Mouse (Mus musculus) embryo, embryonic 10.5 days (tissue): ENCODE measurements around the gene Gtpbp2.
A peak's percentile ranks its signal among the peaks of the same experiment; 100 is the strongest.

Experiments
- DNase-seq: peaks from one replicate; pipeline ENCODE4 v3.0.0-alpha.2; 2015; ENCODE audit warnings: low spot score

The Gtpbp2 gene

GRCm38 (mm10) chr17:46154336-46154735 is 6.5 kb upstream of the Gtpbp2 start:
- no peak for DNase-seq

GRCm38 (mm10) chr17:46156680-46157079 is 4.2 kb upstream of the Gtpbp2 start:
- no peak for DNase-seq

DNA sequence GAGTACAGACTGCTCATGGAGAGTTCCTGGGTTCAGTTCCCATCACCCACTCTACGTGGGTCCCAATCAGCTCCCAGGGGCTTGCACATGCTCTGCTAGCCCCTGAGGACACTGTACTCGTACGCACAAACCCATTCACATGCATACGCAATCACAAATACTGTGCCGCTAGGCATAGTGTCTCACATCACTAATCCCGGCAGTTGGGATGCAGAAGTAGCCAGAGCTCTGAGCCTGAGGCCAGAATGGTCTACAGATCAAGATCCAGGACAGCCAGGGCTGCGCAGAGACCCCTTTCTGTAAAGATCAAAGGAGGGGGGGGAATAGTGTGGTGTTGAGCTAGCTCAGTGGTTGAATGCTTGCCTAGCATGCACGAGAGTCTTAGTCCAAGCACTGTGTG is 3.7 kb upstream of the Gtpbp2 start:
- no peak for DNase-seq

GRCm38 (mm10) chr17:46159236-46159635 is 1.6 kb upstream of the Gtpbp2 start:
- no peak for DNase-seq

GRCm38 (mm10) chr17:46160090-46160662 is 656 bp upstream of the Gtpbp2 start:
- peak; percentile 95 for DNase-seq

DNA sequence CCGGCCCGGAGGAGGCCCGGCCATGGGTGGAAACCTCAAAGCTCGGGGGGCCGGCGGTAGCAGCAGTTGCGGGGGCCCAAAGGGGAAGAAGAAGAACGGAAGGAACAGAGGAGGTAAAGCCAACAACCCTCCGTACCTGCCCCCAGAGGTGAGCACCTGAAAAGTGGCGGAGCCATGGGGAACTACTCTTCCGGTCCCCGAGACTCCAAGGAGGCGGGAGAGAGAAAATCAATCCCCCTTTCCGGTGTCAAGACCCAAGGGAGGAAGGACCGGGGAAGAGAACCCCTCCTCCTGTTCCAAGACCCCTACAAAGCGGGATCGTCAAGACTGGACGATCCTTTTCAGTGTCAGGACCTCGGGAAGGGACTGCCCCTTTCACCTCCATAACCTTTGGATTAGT is 347 bp downstream of the Gtpbp2 start:
- peak; percentile 71 for DNase-seq

DNA sequence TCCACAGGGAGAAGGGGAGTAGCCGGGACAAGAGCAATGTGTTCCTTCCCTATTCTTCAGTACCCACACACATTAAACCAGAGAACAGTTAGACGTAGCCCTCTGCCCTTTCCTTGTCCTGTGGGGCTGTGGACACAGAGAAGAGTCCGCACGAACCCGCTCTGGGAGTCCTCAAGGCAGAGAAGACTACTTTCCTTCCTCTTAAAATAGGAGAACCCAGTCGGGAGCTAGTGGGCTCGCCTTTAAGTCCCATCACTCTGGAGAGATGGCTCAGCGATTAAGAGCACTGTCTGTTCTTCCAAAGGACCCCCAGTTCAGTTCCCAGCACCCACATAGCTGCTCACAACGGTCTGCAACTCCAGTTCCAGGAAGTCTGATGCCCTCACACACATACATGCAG is 878 bp downstream of the Gtpbp2 start:
- no peak for DNase-seq

DNA sequence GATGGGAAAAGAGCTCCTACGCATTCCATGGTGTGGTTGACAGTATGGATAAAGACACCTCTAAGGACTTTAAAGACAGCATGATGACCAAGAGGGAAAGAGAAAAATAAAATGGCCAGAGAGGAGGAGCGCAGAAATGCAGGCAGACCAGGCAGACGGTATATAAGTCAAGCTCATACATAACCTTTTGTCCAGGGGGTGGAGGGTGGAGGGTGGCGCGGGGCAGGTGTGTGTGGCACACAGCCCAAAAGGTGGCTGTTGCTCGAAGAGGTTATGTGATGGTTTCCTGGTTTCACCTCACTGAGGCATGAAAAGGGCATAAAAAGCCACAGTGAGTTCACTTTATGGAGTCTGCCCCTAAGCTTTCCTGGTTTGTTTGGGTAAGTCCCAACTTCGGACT is 1.7 kb downstream of the Gtpbp2 start:
- DNase-seq: no peak

- no peak for DNase-seq
Measured at GRCm38 (mm10) chr17:46162951-46163421, 2.2 kb downstream of the Gtpbp2 start.

DNA sequence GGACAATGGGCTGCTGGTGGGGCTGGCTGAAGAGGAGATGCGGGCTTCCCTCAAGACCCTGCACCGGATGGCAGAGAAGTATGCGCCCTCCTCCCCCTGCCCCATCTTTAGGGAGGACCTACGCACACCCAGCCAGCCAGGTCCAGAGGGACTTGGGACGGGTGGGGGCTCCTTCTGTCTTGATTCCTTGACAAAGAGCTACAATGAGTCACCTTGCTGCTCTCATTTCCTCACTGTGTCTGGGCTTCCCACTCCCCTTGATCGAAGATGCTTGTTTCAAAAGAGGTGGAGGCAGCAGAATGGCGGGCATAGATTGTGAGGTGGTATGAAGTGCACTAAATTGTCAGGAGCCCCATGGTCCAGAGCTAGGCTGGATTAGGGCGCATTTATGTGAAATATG is 3.5 kb downstream of the Gtpbp2 start:
- DNase-seq: no peak

GRCm38 (mm10) chr17:46164791-46165190 is 4.0 kb downstream of the Gtpbp2 start:
- DNase-seq: no peak

- DNase-seq: no peak
Measured at GRCm38 (mm10) chr17:46165460-46165859, 4.6 kb downstream of the Gtpbp2 start.

DNA sequence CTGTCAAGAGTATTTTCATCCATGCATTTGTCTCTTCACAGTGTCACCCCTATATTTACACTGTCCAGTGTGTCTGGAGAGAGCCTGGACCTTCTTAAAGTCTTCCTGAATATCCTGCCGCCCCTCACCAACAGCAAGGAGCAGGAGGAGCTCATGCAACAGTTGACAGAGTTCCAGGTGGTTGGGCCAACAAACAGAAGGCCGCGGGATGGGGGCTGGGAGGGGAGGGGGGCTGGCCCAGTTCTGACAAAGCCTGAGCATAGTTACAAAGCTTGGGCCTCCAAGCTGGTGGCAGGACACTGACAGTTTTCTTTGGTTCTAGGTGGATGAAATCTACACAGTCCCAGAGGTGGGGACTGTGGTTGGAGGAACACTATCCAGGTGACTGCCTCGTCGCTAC is 5.4 kb downstream of the Gtpbp2 start:
- DNase-seq: no peak

GRCm38 (mm10) chr17:46167014-46167413 is 6.2 kb downstream of the Gtpbp2 start:
- DNase-seq: no peak

DNA sequence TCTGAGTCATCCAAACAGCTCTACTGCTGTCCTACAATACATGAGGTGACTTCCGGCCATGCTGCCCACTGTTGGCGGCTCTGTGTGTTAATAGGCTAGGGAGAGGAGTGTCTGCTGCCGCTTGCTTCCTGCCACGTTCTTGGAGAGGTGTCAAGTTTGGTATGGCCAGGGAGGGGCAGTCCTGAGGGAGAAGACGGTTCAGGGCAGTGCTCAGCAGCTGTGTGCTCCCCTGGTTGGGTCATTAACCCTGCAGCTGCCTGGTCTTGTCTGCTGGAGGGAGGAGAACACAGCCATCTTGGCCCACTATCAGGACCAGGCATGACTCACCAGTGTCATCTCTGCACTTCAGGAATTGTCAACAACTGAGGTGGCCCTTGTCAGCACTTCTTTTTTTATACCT is 7.5 kb downstream of the Gtpbp2 start:
- DNase-seq: no peak

GRCm38 (mm10) chr17:46168768-46169167 is 7.9 kb downstream of the Gtpbp2 start:
- no peak for DNase-seq

DNA sequence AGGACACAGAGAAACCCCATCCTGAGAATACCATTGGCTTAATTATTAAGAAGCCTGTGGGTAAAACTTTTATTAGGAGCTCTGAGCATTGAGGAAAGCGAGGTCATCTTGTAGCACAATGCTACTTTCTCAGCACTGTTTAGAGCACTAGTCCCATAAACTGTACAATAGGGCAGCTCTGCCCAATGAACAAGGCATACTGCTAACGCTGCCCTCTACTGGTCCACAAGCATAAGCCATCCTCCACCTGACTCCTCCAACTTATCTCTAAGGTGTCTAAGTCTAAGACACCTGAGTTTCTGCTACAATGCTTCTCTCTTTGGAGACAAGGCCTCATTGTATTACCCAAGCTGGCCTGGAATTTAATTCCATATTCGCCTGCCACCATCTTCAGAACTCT is 9.7 kb downstream of the Gtpbp2 start:
- peak; percentile 63 for DNase-seq

- DNase-seq: no peak
Measured at GRCm38 (mm10) chr17:46182273-46182672, 21.4 kb downstream of the Gtpbp2 start.

DNA sequence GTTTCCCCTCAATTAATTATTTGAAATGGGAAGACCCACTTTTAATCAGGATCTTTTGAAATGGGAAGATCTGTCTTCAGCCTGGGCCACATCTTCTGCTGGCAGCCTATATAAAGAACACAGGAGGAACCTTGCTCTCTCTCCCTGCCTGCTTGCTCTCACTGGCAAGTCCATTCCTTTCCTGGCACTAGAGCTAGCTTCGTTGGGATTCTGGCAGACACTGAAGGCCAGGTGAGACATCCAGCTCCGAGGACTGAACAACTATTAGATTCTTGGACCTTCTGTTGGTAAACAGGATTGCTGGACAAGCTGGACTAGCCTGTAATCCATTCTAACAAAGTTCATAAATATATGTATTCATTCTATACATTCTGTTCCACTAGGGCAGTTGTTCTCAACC is 28.0 kb downstream of the Gtpbp2 start:
- DNase-seq: no peak

DNA sequence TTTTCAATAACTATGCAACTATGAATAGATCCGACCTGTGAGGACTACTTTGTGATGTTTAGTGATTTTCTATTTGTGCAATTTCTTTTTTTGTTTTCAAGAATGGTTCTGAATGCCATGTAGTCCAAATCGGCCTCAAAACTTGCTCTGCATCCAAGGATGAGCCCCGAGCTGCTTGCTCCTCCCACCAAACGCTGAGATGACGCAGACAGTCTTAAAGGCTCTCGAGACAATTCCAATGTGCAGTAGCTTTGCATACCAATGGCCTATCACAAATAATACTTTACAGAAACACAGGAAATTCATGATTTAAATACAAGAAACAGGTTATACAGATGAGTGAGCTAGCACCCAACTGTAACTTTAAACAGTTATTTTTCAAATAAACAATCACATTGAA is 40.3 kb downstream of the Gtpbp2 start:
- no peak for DNase-seq

DNA sequence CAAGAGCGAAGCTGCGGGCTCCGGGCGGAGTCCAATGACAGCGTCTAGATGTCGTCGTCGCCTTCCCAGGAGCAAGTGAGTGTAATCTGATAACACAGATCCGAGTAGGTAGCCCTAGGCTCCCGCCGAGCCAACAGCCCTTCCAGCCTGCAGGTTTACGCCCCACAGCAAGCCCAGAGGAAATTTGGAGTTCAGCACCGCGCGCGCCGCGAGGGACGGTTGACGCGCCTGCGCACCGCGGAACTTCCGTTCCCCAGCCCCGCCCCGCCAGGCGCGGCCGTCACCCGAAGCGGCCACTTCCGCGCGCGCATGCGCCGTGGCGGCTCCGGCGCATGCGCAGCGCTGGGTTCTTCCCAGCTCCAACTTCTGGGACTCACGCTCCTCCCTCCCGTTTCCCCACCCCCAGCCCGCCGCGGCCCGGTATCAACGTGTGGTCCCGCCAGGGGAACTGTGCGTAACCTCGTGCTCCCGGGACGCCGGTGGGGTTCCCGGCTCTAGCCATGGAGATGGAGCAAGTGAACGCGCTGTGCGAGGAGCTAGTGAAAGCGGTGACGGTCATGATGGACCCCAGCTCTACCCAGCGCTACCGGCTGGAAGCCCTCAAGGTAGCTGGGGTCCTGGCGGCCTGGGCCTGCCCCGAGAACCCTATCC is 41.7 kb downstream of the Gtpbp2 start, which contains the start of the genes Polh and Xpo5:
Gene Polh (minus strand): TSS at position 225 of the 651 bp plus-strand sequence.
Gene Xpo5 (plus strand): TSS at position 362 of the 651 bp plus-strand sequence.
- peak; percentile 97 for DNase-seq

GRCm38 (mm10) chr17:46203078-46203477 is 42.2 kb downstream of the Gtpbp2 start:
- no peak for DNase-seq

- no peak for DNase-seq
Measured at GRCm38 (mm10) chr17:46206676-46207075, 45.8 kb downstream of the Gtpbp2 start.

GRCm38 (mm10) chr17:46210550-46210949 is 49.7 kb downstream of the Gtpbp2 start:
- DNase-seq: no peak
